Mouse (Mus musculus) brain, embryonic 14.5 days (tissue): ENCODE results near the gene Kank2. TPM values are rescaled to one million over a fixed set of nuclear protein-coding genes. Genes with fewer than 3 reads are reported as not detected.
A peak's percentile ranks its signal among the peaks of the same experiment; 100 is the strongest.

Source experiments
- DNase-seq: peaks from one replicate; pipeline ENCODE4 v3.0.0-alpha.2; 2011; ENCODE audit warnings: low read depth
- CTCF ChIP-seq: fragments of 200-500 bp; IDR thresholded peaks from 2 replicates; pipeline ENCODE4 v1.5.1; 2012; ENCODE audit warnings: inconsistent platforms, mild to moderate bottlenecking, moderate library complexity, borderline replicate concordance; ENCODE audit not compliant: insufficient read depth, insufficient read length; ENCODE audit errors: extremely low read depth
- POLR2A ChIP-seq: fragments of 200-500 bp; IDR thresholded peaks from 2 replicates; pipeline ENCODE4 v1.6.1; 2012; ENCODE audit warnings: mild to moderate bottlenecking, inconsistent platforms, borderline replicate concordance; ENCODE audit not compliant: poor library complexity, insufficient read depth, insufficient read length, severe bottlenecking; ENCODE audit errors: extremely low read depth
- polyA plus RNA-seq: library from polyadenylated mRNA; depleted of rRNA; stranded (reverse); fragments of >200 nt; gene quantifications from 2 replicates; pipeline ENCODE4 v1.2.3, GENCODE M21; 2012

The Kank2 gene
- polyA plus RNA-seq, 1 experiment, result 10.8 TPM

DNA sequence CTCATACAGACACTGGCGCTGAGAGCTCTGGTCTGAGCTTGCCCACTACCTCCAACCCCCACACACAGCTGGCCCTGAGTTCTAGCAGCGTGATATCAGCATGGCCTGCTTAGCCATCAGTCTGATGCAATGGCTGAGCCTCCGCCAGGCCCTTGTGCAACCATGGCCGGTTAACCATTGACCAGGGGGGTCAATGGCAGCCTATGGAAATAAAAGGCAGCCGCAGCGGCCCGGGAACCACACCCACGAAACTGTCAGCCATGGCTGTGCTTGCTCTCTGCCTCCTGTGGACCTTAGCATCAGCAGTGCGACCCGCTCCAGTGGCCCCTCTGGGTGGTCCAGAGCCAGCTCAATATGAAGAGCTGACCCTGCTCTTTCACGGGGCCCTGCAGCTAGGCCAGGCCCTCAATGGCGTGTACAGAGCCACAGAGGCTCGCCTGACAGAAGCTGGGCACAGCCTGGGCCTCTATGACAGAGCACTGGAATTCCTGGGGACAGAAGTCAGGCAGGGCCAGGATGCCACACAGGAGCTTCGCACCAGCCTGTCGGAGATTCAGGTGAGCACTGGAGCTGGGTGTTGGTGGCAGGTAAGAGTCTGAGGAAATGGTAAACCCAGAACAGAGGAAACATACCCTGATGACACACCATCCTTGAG, 36.8 kb upstream of the Kank2 start, which contains the start of gene Angptl8:
Angptl8 (plus strand) TSS at position 253 of the 655 bp plus-strand sequence.
- TF ChIP-seq CTCF, result no peak
- no peak for TF ChIP-seq POLR2A
- DNase-seq, result no peak

DNA sequence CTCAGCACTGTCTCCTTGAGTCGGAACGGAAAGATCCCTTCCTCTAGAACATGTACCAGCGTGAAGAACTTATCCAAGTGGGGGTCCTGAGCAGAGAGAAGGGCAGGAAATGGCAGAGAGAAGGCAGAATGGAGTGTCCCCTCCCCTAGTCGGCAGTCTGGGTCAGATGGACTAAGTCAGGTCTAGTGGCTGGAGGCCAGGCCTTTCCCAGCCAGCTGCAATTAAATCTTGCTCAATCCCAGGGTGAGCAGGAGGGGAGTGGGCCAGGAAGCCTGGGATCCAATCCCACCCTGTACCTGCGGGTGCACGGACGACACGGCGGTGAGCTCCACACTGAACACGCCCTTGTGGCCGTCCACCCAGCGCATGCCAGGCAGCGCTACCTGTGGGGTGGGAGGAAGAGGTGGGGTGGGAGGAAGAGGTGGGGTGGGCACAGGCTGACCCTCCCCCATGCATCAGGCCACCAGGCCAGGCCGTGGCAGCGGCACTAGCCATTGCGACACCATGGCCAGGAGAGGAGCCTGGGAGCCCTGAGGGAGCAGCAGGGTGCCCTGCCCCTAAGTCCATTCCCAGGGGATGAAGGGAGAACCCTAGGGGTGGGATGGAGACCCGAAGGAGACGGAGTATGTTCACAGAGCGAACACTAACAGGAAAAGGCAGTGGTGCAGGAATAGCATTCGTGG, 33.2 kb upstream of the Kank2 start:
- TF ChIP-seq CTCF (no peak), POLR2A (no peak)

DNA sequence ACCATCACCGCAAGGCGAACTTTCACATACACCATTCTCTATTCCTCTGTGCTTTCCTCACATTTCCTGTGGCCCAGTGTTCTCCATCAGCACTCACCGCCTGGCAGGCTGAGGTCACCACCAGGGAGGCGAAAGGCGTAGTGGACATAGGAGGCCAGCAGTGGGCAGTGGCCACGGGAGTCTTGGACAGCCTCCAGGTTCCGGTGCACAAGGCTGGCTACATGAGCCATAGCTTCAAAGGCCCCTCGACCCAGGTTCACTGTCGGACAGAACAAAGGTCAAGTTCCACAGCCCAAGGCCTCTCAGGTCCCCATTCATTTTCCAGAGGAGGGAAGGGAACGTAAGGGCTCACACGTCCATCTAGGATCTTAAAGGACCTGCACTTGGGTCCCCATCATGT, 32.4 kb upstream of the Kank2 start:
- TF ChIP-seq CTCF (no peak), POLR2A (no peak)
- DNase-seq, result no peak

More for the DNA sequence above, 33.2 kb upstream of the Kank2 start:
- DNase-seq, result no peak

DNA sequence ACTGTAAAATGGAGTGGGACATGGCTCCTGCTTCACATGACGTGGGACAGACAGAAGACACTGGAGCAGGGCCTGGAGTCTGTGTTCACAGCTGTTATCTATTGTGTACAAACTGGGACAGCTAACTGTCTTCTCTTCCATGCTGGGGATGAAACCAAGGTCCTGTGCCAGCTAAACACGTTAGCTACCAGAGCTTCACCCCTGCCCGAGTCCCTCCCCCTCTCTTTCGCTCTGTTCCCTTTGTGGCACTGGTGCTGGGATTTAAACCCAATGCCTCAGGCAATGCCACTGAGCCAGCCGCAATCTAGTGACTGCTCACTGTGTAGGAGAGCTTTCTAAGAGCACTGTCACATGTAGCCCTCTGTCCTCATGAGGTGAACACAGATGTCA, 31.9 kb upstream of the Kank2 start:
- no peak for TF ChIP-seq POLR2A
- DNase-seq, result no peak

DNA sequence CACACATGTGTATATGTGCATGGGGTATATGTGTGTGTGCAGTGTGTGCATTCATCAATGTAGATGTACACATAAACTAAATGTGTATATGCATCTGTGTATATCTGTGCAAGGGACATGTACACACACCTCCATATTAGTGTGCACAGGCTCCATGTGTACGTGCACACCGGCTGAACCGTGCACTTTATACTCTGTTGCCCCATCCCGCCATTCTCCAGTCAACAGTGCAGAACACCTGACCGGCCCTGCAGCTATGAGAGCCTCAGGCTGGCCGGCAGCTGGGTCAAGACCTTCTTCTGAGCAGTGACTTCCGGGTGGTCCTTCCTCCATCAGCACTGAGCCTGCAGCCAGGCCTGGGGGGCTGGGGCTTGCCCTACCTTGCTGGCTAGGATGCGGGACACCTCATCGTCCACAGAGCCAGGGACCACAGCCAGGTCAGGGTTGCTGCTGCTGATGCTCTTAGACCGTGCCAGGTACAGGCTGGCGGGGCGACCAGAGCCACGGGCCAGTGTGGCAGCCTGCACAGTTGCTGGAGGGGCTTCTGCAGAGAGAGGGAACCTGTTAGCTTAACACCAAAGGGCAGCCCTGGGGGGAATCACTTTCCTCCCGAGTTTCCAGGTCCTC, 31.4 kb upstream of the Kank2 start:
- TF ChIP-seq POLR2A, result no peak
- TF ChIP-seq CTCF, result no peak
- DNase-seq, result no peak

DNA sequence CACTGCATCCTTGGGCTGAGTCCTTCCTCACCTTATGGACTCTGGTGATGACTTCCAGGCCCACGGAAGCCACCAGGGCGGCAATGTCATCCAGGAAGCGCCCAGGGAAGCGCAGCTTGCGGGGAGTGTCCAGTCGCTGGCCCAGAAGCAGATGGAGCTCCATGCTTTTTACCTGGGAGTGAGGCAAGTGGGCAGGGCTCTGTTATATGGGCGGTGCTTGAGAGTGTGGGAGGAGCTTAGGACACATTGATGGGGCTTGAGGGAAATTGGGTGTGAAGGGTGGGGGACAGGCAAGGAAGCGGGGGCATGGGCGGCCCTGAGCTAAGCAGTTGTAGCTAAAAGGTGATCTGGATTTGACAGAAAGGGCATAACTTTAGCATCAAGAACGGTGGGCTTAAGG, 25.8 kb upstream of the Kank2 start:
- TF ChIP-seq POLR2A (no peak), CTCF (no peak)
- DNase-seq, result no peak

DNA sequence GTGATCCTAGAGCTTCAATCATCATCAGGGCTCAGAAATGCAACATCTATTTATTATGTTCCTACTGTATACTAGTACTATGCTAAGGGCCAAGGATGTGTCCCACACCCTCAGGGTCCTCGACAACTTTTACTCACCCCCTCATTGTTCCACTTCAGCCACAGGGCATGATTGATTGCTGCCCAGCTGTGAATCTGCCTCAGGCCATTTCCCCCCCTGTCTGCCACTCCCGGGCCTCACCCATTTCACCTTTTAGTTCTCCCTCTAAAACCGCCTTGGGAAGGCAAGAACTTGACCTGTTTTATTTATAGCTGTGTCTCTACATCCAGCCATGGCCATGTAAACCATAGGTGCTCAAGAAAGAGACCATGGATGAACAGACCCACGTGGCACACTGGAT, 25.4 kb upstream of the Kank2 start:
- TF ChIP-seq CTCF, result no peak
- no peak for TF ChIP-seq POLR2A
- DNase-seq, result no peak

DNA sequence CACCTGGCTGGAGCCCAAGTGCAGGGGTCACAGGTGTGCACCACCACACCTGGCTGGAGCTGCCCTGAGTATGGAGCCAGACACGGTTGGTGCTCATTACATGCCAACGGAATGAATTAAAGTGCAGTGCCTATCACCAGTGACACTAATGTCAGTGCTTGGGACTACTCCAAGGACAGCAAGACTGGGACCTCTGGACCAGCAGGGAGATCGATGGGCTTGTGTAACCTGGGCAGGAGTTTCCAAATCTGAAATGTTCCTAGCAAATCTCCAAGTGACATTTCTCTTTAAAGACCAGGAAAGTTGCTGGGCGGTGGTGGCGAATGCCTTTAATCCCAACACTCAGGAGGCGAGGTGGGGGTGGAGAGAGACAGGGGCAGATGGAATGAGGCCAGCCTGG, 24.1 kb upstream of the Kank2 start:
- DNase-seq, result no peak
- no peak for TF ChIP-seq CTCF
- no peak for TF ChIP-seq POLR2A

DNA sequence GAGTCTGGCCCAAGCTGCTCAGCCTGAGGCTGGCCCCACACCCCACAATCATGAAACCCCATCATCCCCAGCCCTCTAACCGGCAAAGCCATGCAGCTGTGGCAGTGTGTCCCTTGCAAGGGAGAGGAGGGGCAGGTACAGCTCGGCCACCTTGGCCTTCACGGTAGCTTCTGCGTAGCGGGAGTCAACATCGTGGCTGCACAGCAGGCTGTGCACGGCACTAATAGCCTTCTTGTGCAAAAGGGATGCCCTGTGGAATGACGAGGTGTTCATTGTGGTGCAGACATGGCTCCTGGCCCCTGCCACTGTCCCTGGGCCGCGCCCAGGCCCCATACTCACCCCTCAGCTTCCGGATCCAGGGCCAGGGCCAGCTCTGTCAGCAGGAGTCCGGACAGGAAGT, 21.6 kb upstream of the Kank2 start:
- no peak for DNase-seq
- TF ChIP-seq CTCF (no peak), POLR2A (no peak)

DNA sequence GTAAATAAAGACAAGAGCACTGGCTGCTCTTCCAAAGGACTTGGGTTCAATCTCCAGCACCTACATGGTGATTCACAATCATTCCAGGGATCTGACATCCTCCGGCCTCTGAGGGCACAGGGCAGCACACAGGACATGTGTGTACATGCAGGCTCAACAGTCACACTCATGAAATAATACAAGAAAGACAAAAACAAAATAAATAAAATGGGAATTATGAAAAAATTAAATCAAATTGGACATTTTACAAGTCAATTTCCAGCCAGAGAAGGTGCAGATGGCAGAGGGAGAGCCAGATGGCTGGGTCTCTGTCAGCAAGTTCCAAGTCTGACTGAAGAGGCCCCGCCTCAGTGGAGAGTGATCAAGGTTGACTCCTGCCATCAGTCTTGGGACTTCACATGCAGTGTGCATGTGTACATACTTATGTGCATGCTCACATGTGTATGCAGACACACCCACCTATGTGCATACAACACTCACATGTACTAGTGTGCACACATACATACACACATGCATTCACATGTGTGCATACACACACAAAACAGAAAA, 20.7 kb upstream of the Kank2 start:
- peak; percentile 55 for DNase-seq
- TF ChIP-seq POLR2A (no peak), CTCF (no peak)

DNA sequence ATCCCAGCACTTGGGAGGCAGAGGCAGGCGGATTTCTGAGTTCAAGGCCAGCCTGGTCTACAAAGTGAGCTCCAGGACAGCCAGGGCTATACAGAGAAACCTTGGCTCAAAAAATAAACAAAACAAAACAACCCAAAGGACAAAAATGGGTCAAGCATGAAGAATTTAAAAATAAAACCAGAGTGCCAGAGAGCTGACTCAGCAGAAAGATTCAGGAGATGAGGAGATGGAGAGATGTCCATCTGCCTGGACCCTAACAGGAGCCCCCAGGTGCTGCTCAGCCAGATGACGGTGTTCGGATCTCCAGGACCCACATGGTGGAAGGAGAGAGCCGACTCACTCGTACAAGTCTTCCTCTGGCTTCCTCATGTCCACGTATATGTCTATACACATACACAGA, 20.0 kb upstream of the Kank2 start:
- TF ChIP-seq POLR2A (no peak), CTCF (no peak)
- no peak for DNase-seq
